Mouse (Mus musculus) induced T-regulatory cell, adult 2 months (primary cell): Measurements from ENCODE around the gene Megf8.

Experiments used
- DNase-seq: peaks from one replicate; pipeline ENCODE4 v3.0.0-alpha.2; 2012; ENCODE audit warnings: low read depth

The Megf8 gene

GRCm38 (mm10) chr7:25316532-25317445 lies at the start of gene Megf8:
Gene Megf8, plus strand, starts transcription at chr7:25317164.
- peak; percentile 94 for DNase-seq

GRCm38 (mm10) chr7:25267301-25267750 lies 49.6 kb upstream of the Megf8 start, which contains the start of gene Cic:
Gene Cic, plus strand, starts transcription at chr7:25267704.
- DNase-seq = peak; percentile 100

- DNase-seq = peak; percentile 100
These were observed 49.1 kb upstream of the Megf8 start for GRCm38 (mm10) chr7:25267751-25268463.

GRCm38 (mm10) chr7:25268588-25268987 lies 48.4 kb upstream of the Megf8 start:
- no peak for DNase-seq

GRCm38 (mm10) chr7:25269029-25269428 lies 47.9 kb upstream of the Megf8 start:
- DNase-seq = peak; percentile 64

GRCm38 (mm10) chr7:25269545-25270271 lies 47.3 kb upstream of the Megf8 start:
- DNase-seq = peak; percentile 74

- DNase-seq = no peak
These were observed 46.0 kb upstream of the Megf8 start for GRCm38 (mm10) chr7:25270652-25271633.

- no peak for DNase-seq
These were observed 45.1 kb upstream of the Megf8 start for GRCm38 (mm10) chr7:25271651-25272444.

GRCm38 (mm10) chr7:25272445-25273258 lies 44.3 kb upstream of the Megf8 start:
- no peak for DNase-seq

GRCm38 (mm10) chr7:25273259-25274241 lies 43.4 kb upstream of the Megf8 start:
- no peak for DNase-seq

- DNase-seq = peak; percentile 75
These were observed 42.4 kb upstream of the Megf8 start for GRCm38 (mm10) chr7:25274571-25274970.

- no peak for DNase-seq
These were observed 42.0 kb upstream of the Megf8 start for GRCm38 (mm10) chr7:25274996-25275395.

- DNase-seq = no peak
These were observed 41.2 kb upstream of the Megf8 start for GRCm38 (mm10) chr7:25275555-25276298.

- no peak for DNase-seq
These were observed 39.6 kb upstream of the Megf8 start for GRCm38 (mm10) chr7:25277405-25277804.

- no peak for DNase-seq
These were observed 39.0 kb upstream of the Megf8 start for GRCm38 (mm10) chr7:25277998-25278340.

GRCm38 (mm10) chr7:25278341-25279075 lies 38.5 kb upstream of the Megf8 start:
- DNase-seq = peak; percentile 96
